In genomic region chr9:96196636-96197181, GRCm38 (mm10) we compare ENCODE assay signal across 8 mouse cellular contexts. TPM values are rescaled to one million over a fixed set of nuclear protein-coding genes. Genes with fewer than 3 reads are reported as not detected.
A peak's percentile ranks its signal among the peaks of the same experiment; 100 is the strongest.
DNase-seq lines count a peak whose midpoint lies in the region; ATAC-seq lines count a peak whose summit lies in the region.

No protein-coding gene starts in this region.

- under 1% methylated on average over 20 of the region's 20 CpGs for WGBS in embryonic facial prominence, embryonic 13.5 days
- under 1% methylated on average over 17 of the region's 20 CpGs for WGBS in kidney, embryonic 14.5 days
- WGBS in liver, embryonic 13.5 days (ENCODE audit: insufficient replicate concordance) = 2% methylated on average over 20 of the region's 20 CpGs

- H3K4me3 ChIP-seq in embryonic facial prominence, embryonic 13.5 days = peak overlapping the region; percentile 87
- peak overlapping the region; percentile 84 for H3K4me3 ChIP-seq in kidney, embryonic 14.5 days (ENCODE audit: low read length)
- peak overlapping the region; percentile 78 for H3K4me3 ChIP-seq in liver, embryonic 13.5 days (replicated peaks)

- peak overlapping the region; percentile 91 for H3K27ac ChIP-seq in embryonic facial prominence, embryonic 13.5 days
- peak overlapping the region; percentile 81 for H3K27ac ChIP-seq in kidney, embryonic 14.5 days (ENCODE audit: low read depth, low read length)
- peak overlapping the region; percentile 81 for H3K27ac ChIP-seq in liver, embryonic 13.5 days

- peak overlapping the region; percentile 86 for H3K9ac ChIP-seq in embryonic facial prominence, embryonic 13.5 days
- peak overlapping the region; percentile 88 for H3K9ac ChIP-seq in kidney, embryonic 14.5 days (ENCODE audit: low read depth, low read length)
- peak overlapping the region; percentile 81 for H3K9ac ChIP-seq in liver, embryonic 13.5 days

- no peaks in the 10 kb centered on the region for H3K27me3 ChIP-seq in embryonic facial prominence, embryonic 13.5 days
- H3K27me3 ChIP-seq in kidney, embryonic 14.5 days (ENCODE audit: control insufficient read depth, insufficient read depth, low read length) = no peaks in the 10 kb centered on the region
- H3K27me3 ChIP-seq in liver, embryonic 13.5 days = no peaks in the 10 kb centered on the region

- peak; percentile 53; the same call in 1 of the 2 replicates for ATAC-seq in embryonic facial prominence, embryonic 13.5 days (ENCODE audit: insufficient number of reproducible peaks, insufficient read depth, low FRiP score, low TSS enrichment, low read depth)
- ATAC-seq in kidney, embryonic 14.5 days (ENCODE audit: low FRiP score, low TSS enrichment) = no peak
- no peak for ATAC-seq in liver, embryonic 13.5 days (ENCODE audit: low read depth)

- peaks cover 17% of the 10 kb centered on the region for H3K4me1 ChIP-seq in embryonic facial prominence, embryonic 13.5 days
- peaks cover 16% of the 10 kb centered on the region; the same call in 1 of the 2 replicates for H3K4me1 ChIP-seq in kidney, embryonic 14.5 days (ENCODE audit: control insufficient read depth, insufficient read depth, low read length)
- H3K4me1 ChIP-seq in liver, embryonic 13.5 days (replicated peaks) = peaks cover 27% of the 10 kb centered on the region

- peak; percentile 58 to 62 for DNase-seq in B cell, adult 2 months
- DNase-seq in adrenal gland, postnatal 14 days = peak; percentile 73
- DNase-seq in heart, adult 8-10 months (ENCODE audit: low spot score) = peak; percentile 26
- DNase-seq in liver, embryonic 13.5 days = peak; percentile 26
- peak; percentile 20 to 40 for DNase-seq in natural killer cell, adult 2 months (ENCODE audit: low spot score in 2 of 2)
- peak; percentile 44 for DNase-seq in telencephalon, adult 2 months (ENCODE audit: low read depth, low spot score)

- peak overlapping the region; percentile 90 for H3K4me2 ChIP-seq in embryonic facial prominence, embryonic 13.5 days
- H3K4me2 ChIP-seq in kidney, embryonic 14.5 days (replicated peaks; ENCODE audit: low read depth, low read length) = peak overlapping the region; percentile 90
- peak overlapping the region; percentile 100 for H3K4me2 ChIP-seq in liver, embryonic 13.5 days

- H3K9me3 ChIP-seq in embryonic facial prominence, embryonic 13.5 days = no peaks in the 10 kb centered on the region
- no peaks in the 10 kb centered on the region for H3K9me3 ChIP-seq in kidney, embryonic 14.5 days (ENCODE audit: control insufficient read depth, low read length)
- H3K9me3 ChIP-seq in liver, embryonic 13.5 days (replicated peaks) = no peaks in the 10 kb centered on the region

- H3K36me3 ChIP-seq in embryonic facial prominence, embryonic 13.5 days = no peaks in the 10 kb centered on the region
- H3K36me3 ChIP-seq in kidney, embryonic 14.5 days (ENCODE audit: control insufficient read depth, insufficient read depth, low read length) = no peaks in the 10 kb centered on the region
- no peaks in the 10 kb centered on the region for H3K36me3 ChIP-seq in liver, embryonic 13.5 days

RNA-seq across cellular contexts. Expression of gene Tfdp2, which starts 0.6 kb away (rescaled TPM):
- total RNA-seq in adrenal gland, postnatal 14 days (2021) = 55.5 and 66.5 TPM in 2 replicates
- 45.0 and 45.5 TPM in 2 replicates for polyA plus RNA-seq in embryonic facial prominence, embryonic 13.5 days (2015; fragmentation: Nextera tagmentation; extraction: Ambion mirVana)
- total RNA-seq in heart, adult 8-10 months (2022) = 100 to 1,000 TPM in 1 of 4 experiments, 10 to 100 TPM in 3; 83.4 to 109 (median 90.4) TPM
- polyA plus RNA-seq in kidney, embryonic 14.5 days (2014; fragmentation: Nextera tagmentation; extraction: Ambion mirVana) = 64.5 and 65.4 TPM in 2 replicates
- 86.0 and 110 TPM in 2 replicates for polyA plus RNA-seq in liver, embryonic 13.5 days (2015; fragmentation: Nextera tagmentation; extraction: Ambion mirVana)
